Mouse (Mus musculus) forebrain, embryonic 13.5 days (tissue): Measurements from ENCODE around the gene Armc10. TPM values are rescaled to one million over a fixed set of nuclear protein-coding genes. Genes with fewer than 3 reads are reported as not detected.

Experiments used
- ATAC-seq: fragments of 200-750 bp; cut with Nextera tagmentation; 2 replicates; pipeline ENCODE4 v1.8.0; 2017
- H3K27ac ChIP-seq: fragments of 300-500 bp; sonication (generic); 2 replicates; pipeline ENCODE4 v1.5.1; 2015; ENCODE audit warnings: inconsistent platforms, mild to moderate bottlenecking, moderate library complexity
- H3K27me3 ChIP-seq: fragments of 300-500 bp; sonication (generic); 2 replicates; pipeline ENCODE4 v1.6.1; 2015; ENCODE audit warnings: mild to moderate bottlenecking, inconsistent platforms
- H3K36me3 ChIP-seq: fragments of 300-500 bp; sonication (generic); 2 replicates; pipeline ENCODE4 v1.6.1; 2015; ENCODE audit warnings: mild to moderate bottlenecking, inconsistent platforms; ENCODE audit not compliant: poor library complexity, severe bottlenecking
- H3K4me1 ChIP-seq: fragments of 300-500 bp; sonication (generic); 2 replicates; pipeline ENCODE4 v1.6.1; 2015; ENCODE audit warnings: inconsistent platforms
- H3K4me2 ChIP-seq: fragments of 300-500 bp; sonication (generic); 2 replicates; pipeline ENCODE4 v1.6.1; 2015; ENCODE audit warnings: inconsistent platforms, mild to moderate bottlenecking, moderate library complexity
- H3K4me3 ChIP-seq: fragments of 300-500 bp; sonication (generic); 2 replicates; pipeline ENCODE4 v1.5.1; 2015; ENCODE audit warnings: mild to moderate bottlenecking, inconsistent platforms
- H3K9ac ChIP-seq: fragments of 300-500 bp; sonication (generic); 2 replicates; pipeline ENCODE4 v1.6.1; 2015; ENCODE audit warnings: mild to moderate bottlenecking, inconsistent platforms
- H3K9me3 ChIP-seq: fragments of 300-500 bp; sonication (generic); replicated peaks from 2 replicates; pipeline ENCODE4 v1.6.1; 2016; ENCODE audit warnings: inconsistent platforms
- WGBS: fragments of 180-500 bp; shearing (Covaris S2); methylation state at CpG from one replicate; pipeline ENCODE4 v1.1.7; 2015; 5-methylcytosine and 5-hydroxymethylcytosine counted together
- polyA plus RNA-seq: library from polyadenylated mRNA; unstranded; fragments of >200 nt; fragmentation: Nextera tagmentation; extraction: Ambion mirVana; gene quantifications from 2 replicates; pipeline ENCODE4 v1.2.1, GENCODE M21; 2015

Gene Armc10
- polyA plus RNA-seq, 1 experiment from 2014 or later: 82.1 TPM

GRCm38 (mm10) chr5:21644891-21645438, 648 bp upstream of the Armc10 start:
- ATAC-seq: peak; percentile 16
- peak overlapping the region; percentile 57 for H3K4me2 ChIP-seq
- H3K4me1 ChIP-seq: peaks cover 24% of the 10 kb centered on the region
- no peak overlapping the region for H3K27ac ChIP-seq
- H3K36me3 ChIP-seq: peaks cover 22% of the 10 kb centered on the region
- peak overlapping the region; percentile 84 for H3K4me3 ChIP-seq
- no peaks in the 10 kb centered on the region for H3K27me3 ChIP-seq
- WGBS: 11% methylated on average over 14 of the region's 14 CpGs
- no peaks in the 10 kb centered on the region for H3K9me3 ChIP-seq
- peak overlapping the region; percentile 12; the same call in 1 of the 2 replicates for H3K9ac ChIP-seq

GRCm38 (mm10) chr5:21646133-21646491, 499 bp downstream of the Armc10 start:
- H3K36me3 ChIP-seq: peaks cover 33% of the 10 kb centered on the region
- ATAC-seq: no peak
- H3K9me3 ChIP-seq: no peaks in the 10 kb centered on the region
- peak overlapping the region; percentile 88 for H3K4me2 ChIP-seq
- peak overlapping the region; percentile 94 for H3K9ac ChIP-seq
- peak overlapping the region; percentile 84 for H3K4me3 ChIP-seq
- peak overlapping the region; percentile 93 for H3K27ac ChIP-seq
- WGBS: 0% methylated on average over 25 of the region's 25 CpGs
- peaks cover 24% of the 10 kb centered on the region for H3K4me1 ChIP-seq
- no peaks in the 10 kb centered on the region for H3K27me3 ChIP-seq

GRCm38 (mm10) chr5:21650736-21651135, 5.1 kb downstream of the Armc10 start:
- ATAC-seq: no peak
- no peak overlapping the region for H3K9ac ChIP-seq
- H3K4me2 ChIP-seq: no peak overlapping the region
- H3K9me3 ChIP-seq: no peaks in the 10 kb centered on the region
- no peak overlapping the region for H3K4me3 ChIP-seq
- peaks cover 68% of the 10 kb centered on the region for H3K36me3 ChIP-seq
- WGBS: 88% methylated on average over 2 of the region's 2 CpGs
- H3K4me1 ChIP-seq: peaks cover 17% of the 10 kb centered on the region
- H3K27ac ChIP-seq: no peak overlapping the region
- H3K27me3 ChIP-seq: no peaks in the 10 kb centered on the region

DNA sequence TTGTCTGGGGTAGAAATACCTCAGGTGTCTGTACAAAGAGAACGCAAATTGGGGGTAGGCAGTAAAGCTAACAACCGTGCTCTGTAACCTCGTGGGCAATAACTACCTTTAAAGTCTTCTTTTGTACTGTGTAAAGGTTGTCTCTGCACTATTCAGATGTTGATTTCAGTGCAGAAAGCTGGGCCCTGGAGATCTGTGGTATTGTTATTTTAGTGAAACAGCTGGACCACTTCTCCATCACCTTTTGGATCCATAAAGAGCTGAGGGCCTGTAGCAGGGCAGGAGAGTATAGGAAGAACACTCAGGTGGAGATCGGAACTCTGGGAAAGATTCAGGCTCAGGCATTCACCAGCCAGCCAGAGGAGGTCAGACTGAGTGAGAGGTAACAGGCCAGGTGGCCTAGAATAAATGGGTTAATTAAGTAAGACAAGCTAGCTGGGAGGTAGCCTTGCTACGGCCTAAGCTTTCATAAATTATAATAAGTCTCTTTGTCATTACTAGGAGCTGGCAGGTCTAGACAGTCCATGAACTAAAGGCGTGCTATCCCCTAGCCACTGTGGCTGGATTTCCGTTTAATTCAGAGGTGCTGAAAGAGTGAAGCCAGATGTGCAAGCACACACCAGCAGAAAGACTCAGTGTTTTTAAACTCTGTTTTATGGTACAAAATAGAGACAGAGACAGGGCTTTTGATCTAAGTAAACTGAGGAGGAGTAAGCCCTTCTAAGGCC, 6.4 kb downstream of the Armc10 start:
- Histone ChIP-seq H3K4me1 (peaks cover 10% of the 10 kb centered on the region), H3K27ac (no peak overlapping the region), H3K9ac (no peak overlapping the region), H3K27me3 (no peaks in the 10 kb centered on the region), H3K4me2 (no peak overlapping the region), H3K4me3 (no peak overlapping the region), H3K36me3 (peaks cover 75% of the 10 kb centered on the region), H3K9me3 (no peaks in the 10 kb centered on the region)
- no peak for ATAC-seq
- 88% methylated on average over 7 of the region's 7 CpGs for WGBS

DNA sequence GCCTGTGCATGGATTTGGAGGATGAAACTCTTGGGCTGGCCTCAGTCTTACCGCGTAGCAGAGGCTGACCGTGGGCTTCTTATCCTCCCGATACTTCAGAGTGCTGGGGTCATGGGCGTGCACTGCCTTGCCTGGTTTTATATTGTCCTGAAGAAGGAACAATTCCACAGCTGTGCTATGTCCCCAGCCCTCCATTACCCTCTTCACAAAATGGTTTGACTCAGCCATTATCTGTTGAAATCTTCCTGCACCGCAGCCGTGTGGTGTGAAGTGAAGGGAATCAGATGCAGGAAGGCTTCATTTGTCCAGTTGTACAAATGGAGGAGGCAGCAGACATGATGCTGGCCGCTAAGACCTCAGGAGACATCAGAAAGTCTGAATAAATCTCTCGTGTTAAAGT, 11.3 kb downstream of the Armc10 start:
- no peaks in the 10 kb centered on the region for H3K27me3 ChIP-seq
- H3K4me3 ChIP-seq: no peak overlapping the region
- H3K4me2 ChIP-seq: no peak overlapping the region
- no peak overlapping the region for H3K9ac ChIP-seq
- ATAC-seq: no peak
- no peaks in the 10 kb centered on the region for H3K9me3 ChIP-seq
- H3K4me1 ChIP-seq: peaks cover 17% of the 10 kb centered on the region; the same call in 1 of the 2 replicates
- H3K27ac ChIP-seq: no peak overlapping the region
- 89% methylated on average over 9 of the region's 9 CpGs for WGBS
- H3K36me3 ChIP-seq: peaks cover 78% of the 10 kb centered on the region

GRCm38 (mm10) chr5:21658038-21658437, 12.4 kb downstream of the Armc10 start:
- no peak for ATAC-seq
- Histone ChIP-seq H3K4me2 (no peak overlapping the region), H3K9ac (no peak overlapping the region), H3K27me3 (no peaks in the 10 kb centered on the region), H3K9me3 (no peaks in the 10 kb centered on the region), H3K27ac (0 out of 2 replicates have a peak overlapping the region, but pooled peaks have one; percentile 19), H3K36me3 (peaks cover 77% of the 10 kb centered on the region), H3K4me1 (peaks cover 17% of the 10 kb centered on the region; the same call in 1 of the 2 replicates), H3K4me3 (no peak overlapping the region)
- 86% methylated on average over 6 of the region's 6 CpGs for WGBS

DNA sequence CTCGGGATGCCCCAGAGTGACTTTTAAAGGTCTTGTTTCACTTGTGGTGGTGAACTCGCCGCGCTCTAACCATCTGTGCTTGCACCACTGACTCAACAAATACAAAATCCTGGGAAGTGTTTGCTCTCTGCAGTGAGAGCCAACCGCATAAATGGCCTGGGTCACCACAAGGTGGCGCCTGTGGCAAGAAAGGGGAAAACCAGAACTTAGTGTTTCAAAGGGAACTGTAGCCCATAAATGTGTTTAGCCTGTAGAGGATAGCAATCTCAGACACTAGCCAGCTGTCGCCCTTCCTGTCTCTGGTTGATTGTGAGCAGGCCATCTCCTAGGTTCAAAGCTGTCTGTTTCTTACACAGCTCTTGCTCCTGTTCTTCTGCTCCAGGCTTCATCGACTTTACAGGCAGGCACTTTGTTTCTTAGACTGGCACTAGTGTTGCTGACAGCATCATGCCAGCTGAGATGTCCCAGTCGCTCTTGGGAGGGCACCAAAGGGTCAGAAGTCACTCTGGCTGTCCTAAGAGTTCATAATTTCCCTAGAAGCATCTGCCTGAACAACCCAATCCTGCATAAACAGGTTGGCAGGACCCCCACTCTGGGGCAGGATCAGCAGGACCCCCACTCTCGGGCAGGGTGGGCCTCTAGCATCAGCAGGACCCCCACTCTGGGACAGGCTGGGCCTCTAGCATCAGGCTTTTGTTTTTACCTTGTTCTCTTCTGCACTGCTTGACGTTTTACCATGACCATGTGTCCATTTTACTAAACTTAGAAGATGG, 13.2 kb downstream of the Armc10 start:
- Histone ChIP-seq H3K4me2 (no peak overlapping the region), H3K27me3 (no peaks in the 10 kb centered on the region), H3K4me3 (no peak overlapping the region), H3K36me3 (peaks cover 77% of the 10 kb centered on the region), H3K4me1 (peaks cover 17% of the 10 kb centered on the region; the same call in 1 of the 2 replicates), H3K27ac (no peak overlapping the region), H3K9me3 (no peaks in the 10 kb centered on the region), H3K9ac (no peak overlapping the region)
- 56% methylated on average over 11 of the region's 11 CpGs for WGBS
- peak; percentile 75 for ATAC-seq

DNA sequence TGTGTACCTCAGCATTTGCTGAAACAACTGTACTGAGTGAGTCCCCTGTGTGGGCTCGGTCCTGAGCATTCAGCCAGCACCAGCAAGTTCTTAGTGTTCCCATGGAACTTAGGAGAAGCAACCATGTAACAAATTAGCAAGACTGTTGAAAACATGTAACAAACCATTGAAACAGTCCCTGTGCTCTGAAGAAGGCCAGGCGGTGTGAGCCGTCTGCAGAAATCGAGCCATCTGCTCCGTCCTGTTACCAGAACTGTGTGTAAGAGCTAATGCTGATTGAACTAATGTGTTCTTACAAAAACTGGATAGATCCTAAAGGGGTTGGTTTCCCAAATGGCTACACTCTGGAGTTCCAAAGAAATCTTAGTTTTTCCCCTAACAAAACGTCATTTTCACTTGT, 15.2 kb downstream of the Armc10 start:
- peaks cover 78% of the 10 kb centered on the region for H3K36me3 ChIP-seq
- WGBS: 69% methylated on average over 6 of the region's 6 CpGs
- H3K9ac ChIP-seq: no peak overlapping the region
- H3K27ac ChIP-seq: peak overlapping the region; percentile 54
- no peak overlapping the region for H3K4me3 ChIP-seq
- H3K27me3 ChIP-seq: no peaks in the 10 kb centered on the region
- no peak; the same call in 1 of the 2 replicates for ATAC-seq
- no peak overlapping the region for H3K4me2 ChIP-seq
- no peaks in the 10 kb centered on the region for H3K9me3 ChIP-seq
- peaks cover 17% of the 10 kb centered on the region; the same call in 1 of the 2 replicates for H3K4me1 ChIP-seq

DNA sequence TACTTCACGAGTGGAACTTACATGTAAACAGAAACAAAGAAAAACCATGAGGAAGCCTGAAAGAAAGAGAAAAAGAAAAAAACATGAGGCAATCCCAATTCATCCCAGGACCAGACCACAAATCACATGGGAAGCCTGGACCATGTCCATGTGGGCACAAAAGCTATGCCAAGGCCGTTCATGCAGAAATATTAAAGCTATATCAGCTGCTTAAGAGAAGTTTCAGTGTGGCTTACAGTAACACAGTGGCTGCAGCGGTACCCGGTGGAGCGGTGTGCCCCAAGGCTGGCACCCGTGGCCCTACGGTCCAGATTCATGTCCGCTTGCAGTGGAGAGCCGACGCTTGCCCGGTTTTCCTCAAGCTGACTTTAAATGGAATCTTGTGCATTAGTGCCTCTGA, 17.5 kb downstream of the Armc10 start:
- Histone ChIP-seq H3K27ac (no peak overlapping the region), H3K4me2 (no peak overlapping the region), H3K36me3 (peaks cover 61% of the 10 kb centered on the region), H3K4me3 (no peak overlapping the region), H3K4me1 (peaks cover 17% of the 10 kb centered on the region; the same call in 1 of the 2 replicates), H3K27me3 (no peaks in the 10 kb centered on the region), H3K9ac (no peak overlapping the region), H3K9me3 (no peaks in the 10 kb centered on the region)
- WGBS: 92% methylated on average over 11 of the region's 11 CpGs
- ATAC-seq: 0 out of 2 replicates have a peak, but pooled peaks have one; percentile 46

- no peak for ATAC-seq
- no peaks in the 10 kb centered on the region for H3K4me1 ChIP-seq
- no peaks in the 10 kb centered on the region for H3K27me3 ChIP-seq
- H3K9me3 ChIP-seq: no peaks in the 10 kb centered on the region
- H3K9ac ChIP-seq: no peak overlapping the region
- no peak overlapping the region for H3K4me2 ChIP-seq
- H3K4me3 ChIP-seq: no peak overlapping the region
- WGBS: 63% methylated on average over 8 of the region's 8 CpGs
- no peak overlapping the region for H3K27ac ChIP-seq
- H3K36me3 ChIP-seq: peaks cover 47% of the 10 kb centered on the region
Measured at GRCm38 (mm10) chr5:21667191-21668137, 21.9 kb downstream of the Armc10 start.

DNA sequence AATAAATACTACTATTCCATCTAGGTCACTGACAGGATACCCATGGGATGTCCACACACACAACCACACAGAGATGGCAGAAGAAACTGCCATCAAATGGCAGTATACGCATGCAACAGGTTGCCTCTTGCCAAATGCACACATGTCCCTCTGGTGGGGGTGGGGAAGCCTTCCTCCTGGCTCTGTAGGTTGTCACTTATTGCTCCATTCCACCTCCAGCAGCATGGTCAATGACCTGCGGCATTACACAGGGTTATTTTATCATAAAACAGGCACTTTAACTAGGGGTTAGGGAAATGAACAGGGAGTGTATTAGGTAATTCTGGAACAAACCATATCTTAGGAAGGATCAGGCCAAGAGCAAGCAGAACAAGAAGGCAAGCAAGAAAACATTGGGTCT, 23.7 kb downstream of the Armc10 start:
- H3K36me3 ChIP-seq: peaks cover 29% of the 10 kb centered on the region
- no peaks in the 10 kb centered on the region for H3K27me3 ChIP-seq
- H3K4me3 ChIP-seq: no peak overlapping the region
- no peak for ATAC-seq
- 93% methylated on average over 2 of the region's 2 CpGs for WGBS
- H3K4me2 ChIP-seq: no peak overlapping the region
- H3K4me1 ChIP-seq: no peaks in the 10 kb centered on the region
- no peaks in the 10 kb centered on the region for H3K9me3 ChIP-seq
- no peak overlapping the region for H3K27ac ChIP-seq
- H3K9ac ChIP-seq: no peak overlapping the region
